Mouse (Mus musculus): ENCODE measurements around the gene Smc6. TPM values are rescaled to one million over a fixed set of nuclear protein-coding genes. Genes with fewer than 3 reads are reported as not detected.
A peak's percentile ranks its signal among the peaks of the same experiment; 100 is the strongest.

Smc6 gene
- total and polyA plus RNA-seq, 3 experiments: 97.5 to 132 (median 108) TPM

DNA sequence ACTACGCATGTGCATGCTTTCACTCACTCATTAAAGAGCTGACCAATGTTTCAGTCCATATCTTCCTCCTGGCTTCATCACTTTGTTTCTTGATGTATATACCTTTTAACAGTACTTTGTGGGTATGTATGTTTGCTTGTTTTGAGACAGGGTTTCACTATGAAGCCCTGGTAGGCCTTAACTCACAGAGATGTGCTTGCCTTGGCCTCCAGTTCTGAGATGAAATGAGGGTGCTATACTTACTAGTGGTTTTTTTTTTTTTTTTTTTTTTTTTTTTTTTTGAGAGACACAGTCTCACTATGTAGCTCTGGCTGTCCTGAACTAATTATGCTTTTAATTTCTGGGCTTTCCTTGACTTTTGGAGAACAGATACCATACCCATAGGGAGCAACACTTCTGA is 18.2 kb upstream of the Smc6 start:
- H3K4me1 ChIP-seq (ENCODE audit: insufficient read depth, low read depth, low read length): no peaks in the 10 kb centered on the region
- H3K36me3 ChIP-seq (replicated peaks): peaks cover 70% of the 10 kb centered on the region
- DNase-seq (ENCODE audit: low spot score) (no peak), ATAC-seq (ENCODE audit: extremely low read depth, insufficient number of reproducible peaks, low FRiP score, poor library complexity, severe bottlenecking) (no peak)
- no peaks in the 10 kb centered on the region for H3K27me3 ChIP-seq (ENCODE audit: insufficient read depth, low read length)
- no peaks in the 10 kb centered on the region for H3K9me3 ChIP-seq (replicated peaks)
- TF ChIP-seq GATA1 (IDR thresholded peaks at IDR 0.05; ENCODE audit: borderline replicate concordance, low read length) (no peak), CTCF (IDR thresholded peaks at IDR 0.05; ENCODE audit: low read depth, low read length) (no peak), POLR2AphosphoS5 (IDR thresholded peaks at IDR 0.05; ENCODE audit: insufficient replicate concordance, low read depth, low read length) (no peak), GATA2 (IDR thresholded peaks at IDR 0.05; ENCODE audit: borderline replicate concordance, low read depth, low read length) (no peak), TAL1 (conservative IDR thresholded peaks at IDR 0.05; ENCODE audit: low read depth, low read length) (no peak)
- no peak overlapping the region for H3K4me3 ChIP-seq (ENCODE audit: low read depth, low read length)

DNA sequence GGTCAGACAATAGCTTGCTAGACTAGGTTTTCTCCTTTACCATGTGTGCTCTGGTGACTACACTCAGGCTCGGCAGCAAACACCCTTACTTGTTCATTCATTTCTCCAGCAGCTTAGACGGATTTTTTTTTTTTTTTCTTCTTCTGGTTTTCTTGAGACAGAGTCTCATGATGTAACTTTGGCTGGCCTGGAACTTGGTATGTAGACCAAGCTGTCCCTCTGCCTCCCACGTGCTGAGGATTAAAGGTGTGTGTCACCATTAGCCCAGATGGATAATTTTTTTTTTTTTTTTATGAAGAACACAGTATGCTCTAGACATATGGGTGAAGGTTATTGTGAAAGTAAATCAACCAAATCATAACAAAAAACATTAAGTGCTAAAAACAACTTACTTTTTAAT is 15.4 kb upstream of the Smc6 start:
- Histone ChIP-seq H3K9me3 (replicated peaks) (no peaks in the 10 kb centered on the region), H3K36me3 (replicated peaks) (peaks cover 68% of the 10 kb centered on the region), H3K27me3 (ENCODE audit: insufficient read depth, low read length) (no peaks in the 10 kb centered on the region), H3K4me3 (ENCODE audit: low read depth, low read length) (no peak overlapping the region), H3K4me1 (ENCODE audit: insufficient read depth, low read depth, low read length) (no peaks in the 10 kb centered on the region)
- TF ChIP-seq TAL1 (conservative IDR thresholded peaks at IDR 0.05; ENCODE audit: low read depth, low read length) (no peak), GATA2 (IDR thresholded peaks at IDR 0.05; ENCODE audit: borderline replicate concordance, low read depth, low read length) (no peak), GATA1 (IDR thresholded peaks at IDR 0.05; ENCODE audit: borderline replicate concordance, low read length) (no peak)
- DNase-seq (ENCODE audit: low spot score): no peak
- no peak for ATAC-seq (ENCODE audit: extremely low read depth, insufficient number of reproducible peaks, low FRiP score, poor library complexity, severe bottlenecking)

DNA sequence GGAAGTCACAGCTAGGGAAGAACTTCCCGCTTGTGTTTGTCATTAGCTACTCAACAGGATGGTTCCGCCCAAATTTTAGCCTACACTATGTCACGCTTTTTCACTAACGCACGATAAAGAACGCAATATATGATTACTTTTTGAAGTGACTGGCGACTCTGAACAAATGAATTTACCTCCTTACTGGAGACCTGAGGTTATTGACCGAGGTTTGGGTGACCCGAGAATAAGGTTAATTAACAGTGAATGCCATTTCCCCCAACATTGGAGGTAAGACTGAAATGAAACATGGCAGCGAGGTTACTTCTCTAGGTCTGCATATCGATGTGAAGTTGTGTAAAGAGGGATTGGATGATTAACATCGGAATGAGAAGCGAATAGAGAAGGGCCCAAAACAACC is 791 bp upstream of the Smc6 start:
- TF ChIP-seq GATA1 (IDR thresholded peaks at IDR 0.05; ENCODE audit: borderline replicate concordance, low read length) (no peak), GATA2 (IDR thresholded peaks at IDR 0.05; ENCODE audit: borderline replicate concordance, low read depth, low read length) (no peak), POLR2AphosphoS5 (IDR thresholded peaks at IDR 0.05; ENCODE audit: insufficient replicate concordance, low read depth, low read length) (no peak), TAL1 (conservative IDR thresholded peaks at IDR 0.05; ENCODE audit: low read depth, low read length) (no peak), CTCF (IDR thresholded peaks at IDR 0.05; ENCODE audit: low read depth, low read length) (no peak)
- ATAC-seq (ENCODE audit: extremely low read depth, insufficient number of reproducible peaks, low FRiP score, poor library complexity, severe bottlenecking) (no peak), DNase-seq (ENCODE audit: low spot score) (no peak)
- Histone ChIP-seq H3K36me3 (replicated peaks) (peaks cover 22% of the 10 kb centered on the region), H3K9me3 (replicated peaks) (no peaks in the 10 kb centered on the region), H3K27me3 (ENCODE audit: insufficient read depth, low read length) (no peaks in the 10 kb centered on the region), H3K4me3 (ENCODE audit: low read depth, low read length) (peak overlapping the region; percentile 91), H3K4me1 (ENCODE audit: insufficient read depth, low read depth, low read length) (peaks cover 12% of the 10 kb centered on the region)

DNA sequence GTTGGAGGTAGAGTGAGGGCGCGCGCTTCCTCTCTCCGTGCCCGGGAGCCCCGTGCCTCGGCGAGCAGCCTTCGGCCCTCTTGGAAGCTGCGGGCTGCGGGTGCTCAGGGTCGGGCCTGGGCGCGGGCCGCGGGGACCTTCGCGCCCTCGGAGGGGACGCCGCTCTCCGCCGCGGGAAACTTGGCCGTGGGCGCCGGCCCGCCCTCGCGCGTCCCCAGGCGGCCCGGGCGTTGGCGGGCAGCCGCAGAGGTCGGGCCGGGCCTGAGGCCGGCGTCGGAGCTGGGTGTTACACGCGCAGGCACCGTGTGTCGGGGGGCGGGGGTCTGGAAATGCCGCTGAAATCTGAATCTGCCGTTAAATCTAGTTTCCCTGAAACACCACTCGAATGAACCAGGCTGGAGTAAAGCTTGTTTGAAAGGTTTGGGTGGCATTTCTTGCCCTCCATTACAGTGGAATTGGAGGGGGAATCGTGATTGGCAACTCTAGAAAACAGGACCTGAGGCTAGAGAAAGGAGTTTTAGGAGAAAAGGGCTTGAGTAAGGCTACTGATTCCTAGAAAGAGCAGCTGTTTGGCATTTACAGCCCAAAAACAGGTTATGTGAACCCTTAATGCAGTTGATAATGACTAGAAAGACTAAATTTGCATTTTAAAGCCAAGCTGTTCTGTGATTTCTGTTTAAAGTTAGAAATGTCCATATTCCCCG is 748 bp downstream of the Smc6 start:
- ATAC-seq (ENCODE audit: extremely low read depth, insufficient number of reproducible peaks, low FRiP score, poor library complexity, severe bottlenecking) (no peak), DNase-seq (ENCODE audit: low spot score) (peak; percentile 9)
- no peaks in the 10 kb centered on the region for H3K27me3 ChIP-seq (ENCODE audit: insufficient read depth, low read length)
- no peak for TF ChIP-seq GATA1 (IDR thresholded peaks at IDR 0.05; ENCODE audit: borderline replicate concordance, low read length)
- no peak for TF ChIP-seq TAL1 (conservative IDR thresholded peaks at IDR 0.05; ENCODE audit: low read depth, low read length)
- no peak for TF ChIP-seq CTCF (IDR thresholded peaks at IDR 0.05; ENCODE audit: low read depth, low read length)
- TF ChIP-seq GATA2 (IDR thresholded peaks at IDR 0.05; ENCODE audit: borderline replicate concordance, low read depth, low read length): no peak
- TF ChIP-seq POLR2AphosphoS5 (IDR thresholded peaks at IDR 0.05; ENCODE audit: insufficient replicate concordance, low read depth, low read length): no peak
- peaks cover 12% of the 10 kb centered on the region for H3K4me1 ChIP-seq (ENCODE audit: insufficient read depth, low read depth, low read length)
- peaks cover 15% of the 10 kb centered on the region for H3K36me3 ChIP-seq (replicated peaks)
- no peaks in the 10 kb centered on the region for H3K9me3 ChIP-seq (replicated peaks)
- H3K4me3 ChIP-seq (ENCODE audit: low read depth, low read length): peak overlapping the region; percentile 91

DNA sequence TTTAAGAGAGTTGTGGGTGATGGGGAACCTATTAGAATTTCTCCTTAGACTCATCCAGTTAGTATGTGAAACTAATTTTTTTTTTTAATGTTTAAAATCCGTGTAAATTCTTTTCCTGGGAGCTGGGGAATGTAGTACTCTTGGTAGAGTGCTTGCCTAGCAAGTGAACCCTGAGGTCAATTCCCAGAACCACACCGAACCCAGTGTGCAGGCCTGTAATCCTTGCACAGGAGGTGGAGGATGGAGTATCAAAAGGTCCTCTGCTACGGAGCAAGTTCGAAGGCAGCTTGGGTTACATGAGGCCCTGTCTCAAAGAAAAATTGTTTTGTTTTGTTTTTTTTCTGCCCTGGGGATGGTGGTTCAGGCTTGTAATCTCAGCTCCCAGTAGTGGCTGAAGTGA is 1.3 kb downstream of the Smc6 start:
- Histone ChIP-seq H3K4me3 (ENCODE audit: low read depth, low read length) (peak overlapping the region; percentile 91), H3K4me1 (ENCODE audit: insufficient read depth, low read depth, low read length) (peaks cover 12% of the 10 kb centered on the region), H3K36me3 (replicated peaks) (peaks cover 14% of the 10 kb centered on the region), H3K9me3 (replicated peaks) (no peaks in the 10 kb centered on the region), H3K27me3 (ENCODE audit: insufficient read depth, low read length) (no peaks in the 10 kb centered on the region)
- DNase-seq (ENCODE audit: low spot score) (no peak), ATAC-seq (ENCODE audit: extremely low read depth, insufficient number of reproducible peaks, low FRiP score, poor library complexity, severe bottlenecking) (no peak)
- TF ChIP-seq GATA2 (IDR thresholded peaks at IDR 0.05; ENCODE audit: borderline replicate concordance, low read depth, low read length): no peak
- TF ChIP-seq TAL1 (conservative IDR thresholded peaks at IDR 0.05; ENCODE audit: low read depth, low read length): no peak
- TF ChIP-seq CTCF (IDR thresholded peaks at IDR 0.05; ENCODE audit: low read depth, low read length): no peak
- no peak for TF ChIP-seq GATA1 (IDR thresholded peaks at IDR 0.05; ENCODE audit: borderline replicate concordance, low read length)
- TF ChIP-seq POLR2AphosphoS5 (IDR thresholded peaks at IDR 0.05; ENCODE audit: insufficient replicate concordance, low read depth, low read length): no peak

DNA sequence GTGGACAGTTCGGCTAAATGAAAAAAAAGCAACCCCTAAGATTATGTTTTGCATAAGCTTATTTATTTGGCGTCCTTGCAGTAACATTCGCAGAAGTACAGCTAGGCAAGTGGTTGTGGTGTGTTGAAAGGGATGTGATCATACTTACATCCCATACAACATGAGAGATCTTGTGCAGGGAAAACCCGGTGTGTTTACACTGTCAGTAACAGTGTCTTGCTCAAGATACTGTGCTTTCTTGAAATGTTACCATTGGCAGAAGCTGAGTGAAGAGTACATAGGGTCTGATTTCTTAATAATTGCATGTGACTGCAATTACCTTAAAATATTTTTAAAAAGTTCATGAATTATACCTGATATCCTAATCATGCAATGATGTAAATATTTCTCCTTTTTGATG is 6.9 kb downstream of the Smc6 start:
- ATAC-seq (ENCODE audit: extremely low read depth, insufficient number of reproducible peaks, low FRiP score, poor library complexity, severe bottlenecking) (no peak), DNase-seq (ENCODE audit: low spot score) (no peak)
- TF ChIP-seq CTCF (IDR thresholded peaks at IDR 0.05; ENCODE audit: low read depth, low read length) (no peak), POLR2AphosphoS5 (IDR thresholded peaks at IDR 0.05; ENCODE audit: insufficient replicate concordance, low read depth, low read length) (no peak)
- Histone ChIP-seq H3K9me3 (replicated peaks) (no peaks in the 10 kb centered on the region), H3K27me3 (ENCODE audit: insufficient read depth, low read length) (no peaks in the 10 kb centered on the region), H3K4me3 (ENCODE audit: low read depth, low read length) (no peak overlapping the region), H3K4me1 (ENCODE audit: insufficient read depth, low read depth, low read length) (peaks cover 15% of the 10 kb centered on the region), H3K36me3 (replicated peaks) (peaks cover 52% of the 10 kb centered on the region)
